Mouse (Mus musculus) MEL (cell line): ENCODE data around the gene Neu2.

Source experiments
- CTCF ChIP-seq, 3 experiments: IDR thresholded peaks in 2 of 3; conservative IDR thresholded peaks in 1 of 3; 2 replicates each; pipeline ENCODE4 v1.5.1; 2011 to 2012; ENCODE audit warnings: low read length in 3 of 3, low read depth in 2 of 3, mild to moderate bottlenecking in 2 of 3, improper control_type of control experiment in 1 of 3, inconsistent platforms in 1 of 3, mixed read lengths in 1 of 3, moderate library complexity in 1 of 3; ENCODE audit not compliant: control insufficient read depth in 1 of 3, insufficient read depth in 1 of 3, poor library complexity in 1 of 3, severe bottlenecking in 1 of 3
- GABPA ChIP-seq: IDR thresholded peaks from 2 replicates; pipeline ENCODE4 v1.6.1; 2012; ENCODE audit warnings: low read depth, mild to moderate bottlenecking, inconsistent platforms, low read length, improper control_type of control experiment, moderate library complexity
- JUND ChIP-seq: IDR thresholded peaks from 2 replicates; pipeline ENCODE4 v1.6.1; 2011; ENCODE audit warnings: low read depth, mild to moderate bottlenecking, improper control_type of control experiment, low read length
- MAFK ChIP-seq: IDR thresholded peaks from 2 replicates; pipeline ENCODE4 v1.6.1; 2011; ENCODE audit warnings: low read depth, mild to moderate bottlenecking, low read length, improper control_type of control experiment, borderline replicate concordance
- MXI1 ChIP-seq: IDR thresholded peaks from 2 replicates; pipeline ENCODE4 v1.6.1; 2011; ENCODE audit warnings: mild to moderate bottlenecking, low read depth, low read length, improper control_type of control experiment
- POLR2A ChIP-seq, 2 experiments: IDR thresholded peaks; 2 replicates each; pipeline ENCODE4 v1.6.1; 2011 to 2012; ENCODE audit warnings: low read length in 2 of 2, mild to moderate bottlenecking in 2 of 2, control low read depth in 1 of 2, improper control_type of control experiment in 1 of 2, low read depth in 1 of 2, moderate library complexity in 1 of 2; ENCODE audit not compliant: control insufficient read depth in 1 of 2, insufficient read depth in 1 of 2, poor library complexity in 1 of 2
- TAL1 ChIP-seq: IDR thresholded peaks from 2 replicates; pipeline ENCODE4 v1.6.1; 2012; ENCODE audit warnings: mild to moderate bottlenecking, inconsistent platforms, low read length, moderate library complexity, mixed read lengths
- ZMIZ1 ChIP-seq: IDR thresholded peaks from 2 replicates; pipeline ENCODE4 v1.6.1; 2012; ENCODE audit warnings: low read depth, mild to moderate bottlenecking, inconsistent platforms, low read length, improper control_type of control experiment, moderate library complexity

DNA sequence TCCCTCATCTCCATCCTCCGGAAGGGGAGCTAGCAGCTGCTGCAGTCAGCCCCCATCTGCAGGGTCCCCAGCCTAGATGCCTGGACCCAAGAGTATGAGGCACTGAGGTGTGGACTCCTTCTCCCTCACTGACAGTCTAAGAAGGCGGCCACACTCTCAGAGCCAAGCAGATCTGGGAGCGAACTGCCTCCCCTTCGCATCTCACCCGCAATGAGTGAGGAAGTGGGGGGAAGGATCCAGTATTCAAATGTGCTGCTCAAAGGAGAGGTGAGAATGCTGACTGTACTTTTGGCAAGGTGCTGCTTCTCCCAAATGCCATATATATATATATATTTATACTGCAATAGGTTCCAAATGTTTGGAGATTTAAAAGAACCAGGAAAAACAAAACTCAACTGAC lies 93.7 kb downstream of the Neu2 start:
- TF ChIP-seq JUND: no peak
- no peak for TF ChIP-seq MAFK
- TF ChIP-seq POLR2A (IDR thresholded peaks at IDR 0.05; ENCODE audit: control insufficient read depth in 1 of 2, insufficient read depth in 1 of 2, low read depth in 1 of 2, low read length in 2 of 2, poor library complexity in 1 of 2): no peak
- no peak for TF ChIP-seq TAL1
- no peak for TF ChIP-seq GABPA
- no peak for TF ChIP-seq ZMIZ1
- TF ChIP-seq CTCF (IDR thresholded peaks at IDR 0.05 in 2 of 3, conservative IDR thresholded peaks at IDR 0.05 in 1 of 3; ENCODE audit: control insufficient read depth in 1 of 3, insufficient read depth in 1 of 3, low read depth in 2 of 3, low read length in 3 of 3, poor library complexity in 1 of 3, severe bottlenecking in 1 of 3): no peak
- TF ChIP-seq MXI1: no peak
